Mouse (Mus musculus) bone marrow macrophage, adult 2 months (primary cell): ENCODE data around the gene Igsf9. TPM values are rescaled to one million over a fixed set of nuclear protein-coding genes. Genes with fewer than 3 reads are reported as not detected.

ENCODE experiments used
- H3K27ac ChIP-seq: 2 replicates; pipeline ENCODE4 v1.5.1; 2012; ENCODE audit warnings: low read depth, low read length; ENCODE audit not compliant: insufficient read depth
- H3K4me1 ChIP-seq: 2 replicates; pipeline ENCODE4 v1.6.1; 2012; ENCODE audit warnings: low read length; ENCODE audit not compliant: control insufficient read depth, insufficient read depth
- H3K4me3 ChIP-seq: 2 replicates; pipeline ENCODE4 v1.5.1; 2012; ENCODE audit warnings: mild to moderate bottlenecking, low read length, moderate library complexity; ENCODE audit not compliant: insufficient read depth
- CTCF ChIP-seq: IDR thresholded peaks from 2 replicates; pipeline ENCODE4 v1.5.1; 2012; ENCODE audit warnings: low read depth, mild to moderate bottlenecking, low read length, moderate library complexity
- POLR2A ChIP-seq: IDR thresholded peaks from 2 replicates; pipeline ENCODE4 v1.6.1; 2012; ENCODE audit warnings: mild to moderate bottlenecking, low read depth, low read length, borderline replicate concordance
- polyA plus RNA-seq: library from polyadenylated mRNA; stranded (reverse); fragments of >200 nt; gene quantifications from 2 replicates; pipeline ENCODE4 v1.2.4, GENCODE M21; 2012; ENCODE audit not compliant: missing spikeins, insufficient read depth, insufficient read length

Gene Igsf9
- polyA plus RNA-seq, 1 experiment, result 6.3 TPM

DNA sequence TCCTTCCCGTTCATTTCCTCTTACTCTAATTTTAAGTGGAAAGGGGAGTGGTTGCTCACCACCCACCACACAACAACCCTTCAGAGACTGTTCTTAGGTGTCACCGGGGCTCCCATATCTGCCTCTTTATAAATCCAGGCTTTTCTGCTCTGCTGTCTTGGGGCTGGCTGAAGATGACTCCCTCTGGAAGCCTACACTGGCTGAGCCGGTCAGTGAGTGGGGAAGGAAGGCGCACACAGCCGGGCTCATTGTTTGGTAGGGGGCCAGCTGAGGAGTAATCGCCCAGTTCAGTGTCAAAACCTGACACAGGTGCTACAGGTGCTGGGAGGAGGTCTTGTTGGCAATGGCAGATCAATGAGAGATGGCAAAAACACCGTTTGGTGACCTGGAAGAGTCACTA lies 44.4 kb downstream of the Igsf9 start:
- Histone ChIP-seq H3K4me1 (peaks cover 28% of the 10 kb centered on the region), H3K4me3 (no peak overlapping the region), H3K27ac (no peak overlapping the region)
- TF ChIP-seq POLR2A (no peak), CTCF (no peak)

- Histone ChIP-seq H3K4me1 (peaks cover 31% of the 10 kb centered on the region), H3K27ac (no peak overlapping the region), H3K4me3 (no peak overlapping the region)
- TF ChIP-seq CTCF (no peak), POLR2A (no peak)
These were observed 44.9 kb downstream of the Igsf9 start for GRCm38 (mm10) chr1:172526380-172527081.

DNA sequence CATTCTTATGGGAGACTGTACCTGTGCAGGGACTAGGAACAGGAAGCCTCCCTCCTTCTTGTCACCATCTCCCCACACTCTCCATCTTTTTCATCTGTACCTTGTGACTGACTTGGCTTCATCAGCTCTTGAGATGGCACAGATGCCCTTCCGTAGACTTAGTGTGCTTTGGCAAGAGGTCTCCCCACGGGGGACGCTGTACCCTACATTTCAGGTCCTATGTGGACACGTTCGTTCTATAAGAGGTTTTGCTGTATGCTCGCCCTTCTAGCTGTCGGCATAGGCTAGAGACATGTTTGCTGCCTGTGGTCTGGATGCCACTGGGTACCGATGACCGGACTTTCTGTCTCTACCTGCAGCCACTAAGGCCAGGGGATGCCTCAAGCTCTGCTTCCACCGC lies 45.8 kb downstream of the Igsf9 start:
- Histone ChIP-seq H3K4me3 (no peak overlapping the region), H3K4me1 (peaks cover 25% of the 10 kb centered on the region), H3K27ac (no peak overlapping the region)
- TF ChIP-seq POLR2A (no peak), CTCF (no peak)

DNA sequence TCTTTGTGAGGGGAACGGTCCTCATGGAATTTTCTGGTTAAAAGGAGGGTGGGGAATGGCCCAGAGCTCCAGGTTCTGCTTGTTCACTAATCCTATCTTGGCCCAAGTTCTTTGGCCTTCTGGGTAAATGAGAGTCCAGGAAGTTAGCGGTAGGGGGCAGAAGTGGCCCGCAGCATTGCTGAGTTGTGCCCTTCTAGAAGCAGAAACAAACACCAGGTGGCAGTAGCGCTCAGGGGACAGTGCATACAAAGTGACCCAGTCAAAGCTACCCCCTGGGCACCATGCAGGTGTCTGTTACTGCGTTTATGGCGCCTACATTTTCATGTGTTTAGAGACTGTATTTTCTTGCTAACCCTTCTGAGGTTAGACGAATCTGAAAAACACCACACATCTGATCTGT lies 47.1 kb downstream of the Igsf9 start:
- Histone ChIP-seq H3K4me3 (no peak overlapping the region), H3K27ac (no peak overlapping the region), H3K4me1 (peaks cover 22% of the 10 kb centered on the region)
- TF ChIP-seq CTCF, result peak; percentile 100
- no peak for TF ChIP-seq POLR2A

- TF ChIP-seq POLR2A (no peak), CTCF (no peak)
- H3K27ac ChIP-seq, result no peak overlapping the region
- H3K4me3 ChIP-seq, result no peak overlapping the region
- H3K4me1 ChIP-seq, result peaks cover 15% of the 10 kb centered on the region
These were observed 49.1 kb downstream of the Igsf9 start for GRCm38 (mm10) chr1:172530544-172531220.

DNA sequence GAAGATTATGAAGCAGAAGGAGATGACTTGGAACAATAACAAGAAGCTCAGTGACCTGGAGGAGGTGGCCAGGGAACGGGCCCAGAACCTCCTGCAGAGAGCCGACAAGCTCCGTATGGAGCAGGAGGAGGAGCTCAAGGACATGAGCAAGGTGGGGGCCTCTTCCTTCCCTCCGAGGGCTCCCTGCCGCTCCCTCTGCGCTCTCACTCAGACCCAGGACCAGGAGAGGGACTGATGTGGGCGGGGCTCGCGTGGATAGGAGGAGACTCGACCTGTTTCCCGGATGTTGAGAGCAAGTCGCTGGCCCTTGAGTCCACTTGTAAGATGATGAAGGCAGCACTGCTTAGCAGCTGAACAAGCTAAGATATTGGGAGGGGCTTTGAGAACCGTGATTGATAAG lies 51.0 kb downstream of the Igsf9 start:
- TF ChIP-seq CTCF (no peak), POLR2A (no peak)
- Histone ChIP-seq H3K4me3 (no peak overlapping the region), H3K4me1 (peaks cover 11% of the 10 kb centered on the region), H3K27ac (no peak overlapping the region)

- Histone ChIP-seq H3K4me3 (no peak overlapping the region), H3K27ac (no peak overlapping the region), H3K4me1 (peaks cover 10% of the 10 kb centered on the region)
- no peak for TF ChIP-seq CTCF
- no peak for TF ChIP-seq POLR2A
These were observed 53.5 kb downstream of the Igsf9 start for GRCm38 (mm10) chr1:172535116-172535515.

GRCm38 (mm10) chr1:172539827-172540226 lies 58.2 kb downstream of the Igsf9 start:
- Histone ChIP-seq H3K27ac (no peak overlapping the region), H3K4me1 (no peaks in the 10 kb centered on the region), H3K4me3 (no peak overlapping the region)
- TF ChIP-seq POLR2A, result no peak
- TF ChIP-seq CTCF, result no peak

DNA sequence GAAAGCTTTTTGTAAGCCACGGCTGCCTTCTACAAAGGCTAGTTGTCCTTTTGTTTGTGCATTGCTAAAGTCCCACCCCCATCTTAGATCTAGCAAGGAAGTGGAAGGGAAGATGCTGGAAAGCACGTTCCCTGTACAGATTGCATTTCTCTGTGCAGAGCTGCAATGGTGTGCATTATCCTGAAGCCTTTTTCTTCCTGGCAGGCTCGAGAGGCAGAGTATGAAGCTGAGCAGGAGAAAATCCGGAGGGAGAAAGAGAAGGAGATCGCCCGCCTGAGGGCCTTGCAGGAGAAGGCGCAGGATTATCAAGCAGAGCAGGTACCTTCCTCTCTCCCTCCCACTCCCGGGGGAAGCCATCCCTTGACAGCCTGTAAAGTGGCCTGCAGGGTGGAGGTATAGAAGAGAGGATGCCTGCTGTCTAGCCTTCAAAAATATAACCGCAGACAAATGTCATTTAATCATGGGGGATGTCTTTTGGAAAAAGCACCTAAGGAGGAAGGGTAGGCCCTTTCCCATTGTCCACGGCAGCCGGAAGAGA lies 58.8 kb downstream of the Igsf9 start:
- TF ChIP-seq POLR2A, result no peak
- TF ChIP-seq CTCF, result no peak
- no peaks in the 10 kb centered on the region; the same call in 1 of the 2 replicates for H3K4me1 ChIP-seq
- no peak overlapping the region for H3K4me3 ChIP-seq
- H3K27ac ChIP-seq, result no peak overlapping the region

DNA sequence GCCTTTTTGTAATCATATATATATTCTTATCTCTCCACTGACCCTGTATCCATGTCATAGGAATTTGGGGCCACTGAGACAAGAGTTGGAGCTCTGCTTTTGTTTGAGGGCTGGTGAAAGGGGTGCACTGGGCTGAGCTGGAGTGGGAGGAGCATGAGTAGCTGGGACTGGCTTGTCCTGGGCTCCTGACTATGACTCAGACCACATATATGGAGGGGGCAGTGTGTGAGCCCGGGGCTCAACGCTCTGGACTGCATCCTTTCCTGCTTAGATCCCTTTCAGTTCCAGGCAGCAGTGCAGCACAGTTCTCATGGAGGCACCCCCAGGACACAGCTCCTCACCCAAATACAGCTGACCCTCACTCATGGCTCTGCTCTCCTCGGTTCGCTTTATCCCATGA lies 64.5 kb downstream of the Igsf9 start:
- Histone ChIP-seq H3K27ac (peak overlapping the region; percentile 23), H3K4me3 (no peak overlapping the region), H3K4me1 (peaks cover 32% of the 10 kb centered on the region)
- TF ChIP-seq POLR2A (no peak), CTCF (no peak)

Other genes with a start within 250 kb of the Igsf9 start
- not detected in 2 replicates for gene Atp1a4, start 223.4 kb upstream of the Igsf9 start, polyA plus RNA-seq
- 90.3 and 110 TPM in 2 replicates for gene Igsf8, start 220.1 kb upstream of the Igsf9 start, polyA plus RNA-seq
- gene Atp1a2, start 183.7 kb upstream of the Igsf9 start, polyA plus RNA-seq, result 0.15 and 0.36 TPM in 2 replicates
- gene Kcnj9, start 152.5 kb upstream of the Igsf9 start, polyA plus RNA-seq, result 1.8 and 2.2 TPM in 2 replicates
- gene Kcnj10, start 140.6 kb upstream of the Igsf9 start, polyA plus RNA-seq, result 52.3 and 58.4 TPM in 2 replicates
- gene Pigm, start 105.2 kb upstream of the Igsf9 start, polyA plus RNA-seq, result 14.3 and 15.4 TPM in 2 replicates
- gene Slamf9, start 6.4 kb upstream of the Igsf9 start, polyA plus RNA-seq, result 90.6 and 98.9 TPM in 2 replicates
- gene Tagln2, start 18.3 kb downstream of the Igsf9 start, polyA plus RNA-seq, result 316 and 321 TPM in 2 replicates
- gene Cfap45, start 39.0 kb downstream of the Igsf9 start, polyA plus RNA-seq, result 0.87 and 1.2 TPM in 2 replicates
- gene Vsig8, start 74.2 kb downstream of the Igsf9 start, polyA plus RNA-seq, result not detected in 2 replicates
- 4.0 TPM in 2 replicates for gene Slamf8, start 108.8 kb downstream of the Igsf9 start, polyA plus RNA-seq
- not detected in 2 replicates for gene Fcrl6, start 120.8 kb downstream of the Igsf9 start, polyA plus RNA-seq
- gene Dusp23, start 151.2 kb downstream of the Igsf9 start, polyA plus RNA-seq, result 9.4 and 11.2 TPM in 2 replicates
- not detected in 2 replicates for gene Crp, start 216.3 kb downstream of the Igsf9 start, polyA plus RNA-seq